Mouse (Mus musculus): ENCODE data around the gene Cd70. TPM values are rescaled to one million over a fixed set of nuclear protein-coding genes. Genes with fewer than 3 reads are reported as not detected.

Cd70 gene
- polyA plus RNA-seq, 1 experiment from 2014 or later: not detected

GRCm38 (mm10) chr17:57096623-57096920, 53.0 kb downstream of the Cd70 start:
- H3K4me1 ChIP-seq (replicated peaks; ENCODE audit: control insufficient read depth, insufficient read depth, low read length): no peaks in the 10 kb centered on the region; the same call in 1 of the 2 replicates
- H3K4me3 ChIP-seq (ENCODE audit: low read depth, low read length): peak overlapping the region; percentile 15; the same call in 1 of the 2 replicates
- no peak overlapping the region for H3K27ac ChIP-seq (ENCODE audit: low read depth)
- no peaks in the 10 kb centered on the region for H3K9me3 ChIP-seq (ENCODE audit: control insufficient read depth, low read length)
- H3K4me2 ChIP-seq (ENCODE audit: low read length): peak overlapping the region; percentile 46
- no peaks in the 10 kb centered on the region for H3K36me3 ChIP-seq (ENCODE audit: control insufficient read depth, insufficient read depth, low read length)
- H3K27me3 ChIP-seq (replicated peaks; ENCODE audit: control insufficient read depth, insufficient read depth, low read length): no peaks in the 10 kb centered on the region
- no peak overlapping the region for H3K9ac ChIP-seq (ENCODE audit: low read length)
- DNase-seq (ENCODE audit: low spot score) (peak; percentile 94), ATAC-seq (replicated peaks; ENCODE audit: low FRiP score, low TSS enrichment, low read depth) (peak; percentile 88)
- 1% methylated on average over 11 of the region's 11 CpGs for WGBS

Other genes starting within 250 kb of the Cd70 start
- 26.7 and 30.4 TPM in 2 replicates for gene Mllt1, start 214.4 kb downstream of the Cd70 start, polyA plus RNA-seq (2014; fragmentation: Nextera tagmentation; extraction: Ambion mirVana)
- gene Acer1, start 167.7 kb downstream of the Cd70 start, polyA plus RNA-seq (2014; fragmentation: Nextera tagmentation; extraction: Ambion mirVana): 0.09 and 0.28 TPM in 2 replicates
- 186 and 190 TPM in 2 replicates for gene Clpp, start 159.5 kb downstream of the Cd70 start, polyA plus RNA-seq (2014; fragmentation: Nextera tagmentation; extraction: Ambion mirVana)
- gene Alkbh7, start 152.4 kb downstream of the Cd70 start, polyA plus RNA-seq (2014; fragmentation: Nextera tagmentation; extraction: Ambion mirVana): 48.0 and 49.1 TPM in 2 replicates
- not detected in 2 replicates for gene Pspn, start 149.8 kb downstream of the Cd70 start, polyA plus RNA-seq (2014; fragmentation: Nextera tagmentation; extraction: Ambion mirVana)
- 60.5 and 64.2 TPM in 2 replicates for gene Gtf2f1, start 138.5 kb downstream of the Cd70 start, polyA plus RNA-seq (2014; fragmentation: Nextera tagmentation; extraction: Ambion mirVana)
- 0.15 and 0.20 TPM in 2 replicates for gene Gm17949, start 138.3 kb downstream of the Cd70 start, polyA plus RNA-seq (2014; fragmentation: Nextera tagmentation; extraction: Ambion mirVana)
- 45.9 and 59.1 TPM in 2 replicates for gene Khsrp, start 118.3 kb downstream of the Cd70 start, polyA plus RNA-seq (2014; fragmentation: Nextera tagmentation; extraction: Ambion mirVana)
- not detected in 2 replicates for gene Slc25a41, start 108.1 kb downstream of the Cd70 start, polyA plus RNA-seq (2014; fragmentation: Nextera tagmentation; extraction: Ambion mirVana)
- 60.3 and 75.4 TPM in 2 replicates for gene Crb3, start 90.7 kb downstream of the Cd70 start, polyA plus RNA-seq (2014; fragmentation: Nextera tagmentation; extraction: Ambion mirVana)
- gene Slc25a23, start 89.9 kb downstream of the Cd70 start, polyA plus RNA-seq (2014; fragmentation: Nextera tagmentation; extraction: Ambion mirVana): 11.2 and 12.2 TPM in 2 replicates
- gene Dennd1c, start 71.3 kb downstream of the Cd70 start, polyA plus RNA-seq (2014; fragmentation: Nextera tagmentation; extraction: Ambion mirVana): 6.3 and 6.4 TPM in 2 replicates
- 36.4 and 43.1 TPM in 2 replicates for gene Tubb4a, start 62.0 kb downstream of the Cd70 start, polyA plus RNA-seq (2014; fragmentation: Nextera tagmentation; extraction: Ambion mirVana)
- gene Tnfsf9, start 44.5 kb downstream of the Cd70 start, polyA plus RNA-seq (2014; fragmentation: Nextera tagmentation; extraction: Ambion mirVana): 10.4 and 10.8 TPM in 2 replicates
- gene Tnfsf14, start 44.4 kb upstream of the Cd70 start, polyA plus RNA-seq (2014; fragmentation: Nextera tagmentation; extraction: Ambion mirVana): 0.19 TPM in 1 of 2 replicates, not detected in the other
- gene C3, start 78.4 kb upstream of the Cd70 start, polyA plus RNA-seq (2014; fragmentation: Nextera tagmentation; extraction: Ambion mirVana): 0.66 and 0.70 TPM in 2 replicates
- gene Gpr108, start 98.7 kb upstream of the Cd70 start, polyA plus RNA-seq (2014; fragmentation: Nextera tagmentation; extraction: Ambion mirVana): 34.1 and 37.1 TPM in 2 replicates
- 40.5 and 41.6 TPM in 2 replicates for gene Trip10, start 99.7 kb upstream of the Cd70 start, polyA plus RNA-seq (2014; fragmentation: Nextera tagmentation; extraction: Ambion mirVana)
- gene Vav1, start 129.3 kb upstream of the Cd70 start, polyA plus RNA-seq (2014; fragmentation: Nextera tagmentation; extraction: Ambion mirVana): 2.1 and 3.8 TPM in 2 replicates
- 5.1 and 6.2 TPM in 2 replicates for gene Adgre1, start 208.9 kb upstream of the Cd70 start, polyA plus RNA-seq (2014; fragmentation: Nextera tagmentation; extraction: Ambion mirVana)